Mouse (Mus musculus): ENCODE data around the gene Wrap53.
"Not testable (repeated sequence)": the region's sequence is repeated elsewhere in the genome, so short reads cannot be mapped to it uniquely, and the experiment has no call there.

The Wrap53 gene

DNA sequence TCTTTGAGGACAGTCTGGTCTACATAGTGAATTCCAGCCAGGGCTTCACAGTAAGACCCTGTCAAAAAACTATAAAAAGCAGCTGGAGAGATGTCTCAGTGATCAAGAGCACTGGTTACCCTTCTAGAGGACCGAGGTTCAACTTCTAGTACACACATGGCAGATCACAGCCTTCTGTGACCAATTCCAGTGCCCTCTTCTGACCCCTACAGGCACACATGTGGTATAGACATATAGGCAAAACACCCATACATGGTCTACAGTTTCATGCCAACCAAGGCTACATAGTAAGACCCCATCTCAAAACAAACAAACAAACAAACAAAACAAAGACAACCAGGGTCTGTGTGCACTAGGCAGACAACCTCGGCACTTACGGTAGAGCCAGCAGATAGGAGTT lies 4.8 kb downstream of the Wrap53 start:
- no peak for DNase-seq (ENCODE audit: extremely low spot score, low read depth, low spot score)

DNA sequence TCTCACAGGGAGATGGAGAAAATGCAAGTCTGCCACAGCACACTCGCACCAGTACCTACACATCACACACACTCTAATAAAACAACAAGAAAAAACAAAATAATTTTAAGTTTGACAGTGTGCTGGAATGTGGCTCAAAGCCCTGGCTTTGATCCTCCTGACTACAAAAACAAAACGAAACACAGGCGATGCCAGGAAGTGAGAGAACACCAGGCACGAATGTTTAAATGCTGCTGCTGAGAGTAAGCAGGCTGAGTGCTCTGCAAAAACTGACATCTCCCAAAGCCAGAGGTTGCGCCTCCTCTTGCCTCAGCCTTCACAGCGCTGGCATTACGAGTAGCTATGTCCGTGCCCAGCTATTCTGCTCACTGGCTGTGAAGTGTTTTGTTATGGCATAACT lies 14.9 kb downstream of the Wrap53 start:
- no peak for DNase-seq (ENCODE audit: extremely low spot score, low read depth, low spot score)

DNA sequence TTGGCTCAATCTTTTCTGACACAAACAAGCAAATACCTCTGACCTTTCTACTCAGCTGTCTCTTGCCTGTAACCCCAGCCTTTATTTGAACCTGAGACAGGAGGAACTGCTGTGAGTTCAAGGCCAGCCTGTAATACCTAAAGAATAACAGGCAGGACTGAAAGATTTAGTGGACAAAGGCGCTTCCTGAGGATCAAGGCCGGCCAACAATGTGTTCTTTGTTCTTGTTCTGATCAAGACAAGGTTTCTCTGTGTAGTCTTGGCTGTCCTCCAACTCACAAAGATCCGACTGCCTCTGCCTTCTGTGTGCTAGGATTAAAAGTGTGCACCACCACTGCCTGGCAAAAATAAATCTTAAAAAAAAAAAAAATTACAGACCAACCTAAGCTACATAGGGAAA lies 15.7 kb downstream of the Wrap53 start:
- DNase-seq (ENCODE audit: extremely low spot score, low read depth, low spot score), result no peak

DNA sequence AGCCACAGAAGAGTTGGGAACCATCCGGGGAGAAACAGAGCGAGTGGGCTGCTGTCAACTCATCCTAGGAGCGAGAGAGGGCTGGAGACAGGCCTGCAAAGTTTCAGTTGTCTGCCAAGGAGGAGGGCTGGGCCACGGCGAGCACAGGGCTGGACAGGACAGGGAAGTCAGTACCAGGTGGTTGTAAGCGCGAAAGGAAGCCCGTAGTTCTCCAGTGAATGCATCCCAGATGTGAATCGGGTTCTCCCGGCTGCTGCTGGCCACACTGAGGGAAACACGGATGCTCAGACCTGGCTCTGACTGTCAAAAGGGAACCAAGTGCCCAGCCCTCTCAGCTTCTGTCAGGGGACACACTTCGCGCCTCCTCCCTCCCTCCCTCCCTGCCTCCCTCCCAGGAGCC lies 16.7 kb downstream of the Wrap53 start:
- DNase-seq (ENCODE audit: extremely low spot score, low read depth, low spot score), result no peak

DNA sequence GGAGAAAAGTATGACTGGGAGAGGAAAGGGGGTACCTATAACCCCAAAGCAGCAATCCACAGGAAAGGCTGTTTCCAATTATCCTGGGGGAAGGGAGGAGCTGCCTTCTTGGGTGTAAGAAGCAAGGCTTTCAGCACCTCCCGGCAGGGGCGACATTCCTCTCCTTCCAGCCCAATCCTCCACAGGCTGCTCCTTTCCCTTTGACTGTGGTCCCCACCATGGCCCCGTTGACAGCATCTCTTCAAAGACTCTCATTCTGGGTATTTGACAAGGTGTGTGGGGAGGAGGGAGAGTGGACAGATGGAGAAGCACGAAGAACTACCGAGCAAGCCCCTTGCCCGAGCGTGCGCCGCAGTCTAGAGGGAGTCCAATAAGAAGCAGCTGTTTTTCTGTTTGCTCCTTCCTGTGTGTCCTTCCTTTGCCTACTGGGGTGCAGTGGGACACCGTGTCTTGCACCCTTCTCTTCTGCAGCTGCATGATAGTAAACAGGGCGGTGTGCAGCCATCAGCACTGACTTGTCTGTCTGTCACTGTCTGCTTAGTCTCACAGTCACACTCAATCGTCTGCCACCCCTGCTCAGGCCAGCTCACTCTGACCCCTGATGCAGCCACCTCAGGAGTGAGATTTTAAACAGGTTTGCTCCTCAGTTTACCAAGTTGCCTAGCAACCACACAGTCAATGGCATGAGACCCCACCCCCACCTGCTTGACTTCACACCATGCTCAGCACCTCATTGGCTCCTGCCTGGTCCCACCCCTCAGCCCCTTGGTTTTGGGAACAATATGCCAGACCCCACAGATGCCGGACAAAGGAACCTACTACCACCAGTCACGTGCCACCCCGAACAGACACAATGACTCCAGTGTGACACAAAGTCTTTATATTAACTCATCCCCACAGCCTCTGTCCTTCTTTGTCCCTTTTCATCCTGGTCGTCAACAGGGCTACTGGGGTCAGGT lies 18.9 kb downstream of the Wrap53 start:
- DNase-seq (ENCODE audit: extremely low spot score, low read depth, low spot score), result no peak

DNA sequence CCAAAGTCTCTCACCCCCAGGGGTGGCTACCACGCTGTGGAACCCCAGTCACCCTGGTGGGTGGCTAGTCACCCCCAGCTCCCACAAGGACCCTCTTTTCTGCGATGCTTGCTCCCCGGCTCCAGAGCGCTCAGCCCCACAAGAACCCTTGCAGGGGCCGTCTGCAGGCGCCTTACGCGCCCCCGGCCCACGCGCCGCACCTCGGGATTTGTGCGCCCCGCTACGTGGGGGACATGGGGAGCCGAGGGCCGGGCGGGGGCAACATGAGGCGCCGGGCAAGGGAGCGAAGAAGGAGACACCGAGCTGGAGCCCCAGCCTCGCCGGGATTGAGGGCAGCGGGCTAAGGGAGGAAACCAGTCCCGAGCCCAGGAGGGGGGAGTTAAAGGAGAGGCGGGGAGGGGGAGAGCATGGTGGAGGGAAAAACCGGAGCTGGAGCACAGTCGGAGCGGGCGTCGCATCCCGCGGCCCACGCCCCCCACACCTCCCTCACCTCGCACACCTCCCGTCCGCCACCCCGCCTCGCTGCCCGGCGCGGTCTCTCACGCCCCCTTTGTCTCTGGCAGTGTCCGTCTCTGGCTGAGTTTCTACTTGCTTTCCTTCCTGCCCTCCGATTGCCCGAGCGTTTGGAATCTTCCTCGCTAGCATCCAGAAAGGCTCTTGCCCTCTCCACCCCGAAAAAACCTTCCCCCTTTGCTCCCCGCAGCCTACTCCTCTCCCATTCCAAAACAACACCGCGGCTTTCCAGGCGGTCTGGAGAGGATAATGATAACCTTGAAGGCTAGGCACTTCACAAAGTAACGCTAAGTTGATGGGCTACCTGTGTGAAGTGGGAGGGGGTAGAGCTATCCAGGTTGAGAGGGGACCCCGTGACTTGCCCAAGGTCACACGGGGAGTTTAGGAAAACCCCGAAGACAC lies 19.9 kb downstream of the Wrap53 start, which contains the start of gene Efnb3:
Efnb3 (minus strand) TSS at position 355 of the 915 bp plus-strand sequence.
- DNase-seq (ENCODE audit: extremely low spot score, low read depth, low spot score), result no peak

DNA sequence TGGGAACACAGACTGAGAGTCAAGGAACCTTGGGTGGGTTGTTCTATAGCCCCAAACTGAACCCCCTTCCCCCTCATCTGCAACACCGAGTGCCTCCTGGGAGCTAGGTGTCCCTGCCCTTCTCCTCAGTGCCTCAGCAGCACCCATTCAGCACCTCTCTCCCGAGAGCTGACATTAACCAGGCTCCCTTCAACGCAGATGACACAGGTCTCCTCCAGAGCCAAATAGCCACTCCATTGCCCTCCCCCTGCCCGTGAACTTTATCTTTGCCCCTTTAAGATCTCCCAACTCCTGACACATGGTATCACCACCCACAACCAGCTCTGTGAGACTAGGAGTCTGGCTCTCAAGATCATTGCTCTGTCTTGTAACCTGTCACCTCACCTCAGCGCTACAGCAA lies 20.9 kb downstream of the Wrap53 start:
- DNase-seq (ENCODE audit: extremely low spot score, low read depth, low spot score), result no peak

DNA sequence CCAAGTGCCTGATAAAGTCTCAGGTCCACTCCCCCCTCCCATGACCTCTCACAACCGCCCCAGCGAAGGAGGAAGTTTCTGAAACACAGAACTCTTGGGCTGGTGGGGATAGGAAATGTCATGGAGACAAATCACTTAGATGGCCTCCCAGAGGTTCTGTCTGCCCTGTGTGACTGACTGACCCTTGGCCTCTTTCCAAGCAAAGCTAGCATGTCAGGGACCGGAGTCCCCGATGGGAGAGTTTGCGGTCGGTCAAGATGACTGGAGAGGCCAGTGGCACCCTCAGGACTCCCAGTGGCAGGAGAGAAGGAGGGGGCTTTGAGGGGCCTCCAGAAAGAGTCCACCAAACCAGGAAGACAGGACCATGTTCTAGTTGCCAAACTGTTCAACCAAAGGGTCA lies 21.3 kb downstream of the Wrap53 start:
- DNase-seq (ENCODE audit: extremely low spot score, low read depth, low spot score), result no peak

DNA sequence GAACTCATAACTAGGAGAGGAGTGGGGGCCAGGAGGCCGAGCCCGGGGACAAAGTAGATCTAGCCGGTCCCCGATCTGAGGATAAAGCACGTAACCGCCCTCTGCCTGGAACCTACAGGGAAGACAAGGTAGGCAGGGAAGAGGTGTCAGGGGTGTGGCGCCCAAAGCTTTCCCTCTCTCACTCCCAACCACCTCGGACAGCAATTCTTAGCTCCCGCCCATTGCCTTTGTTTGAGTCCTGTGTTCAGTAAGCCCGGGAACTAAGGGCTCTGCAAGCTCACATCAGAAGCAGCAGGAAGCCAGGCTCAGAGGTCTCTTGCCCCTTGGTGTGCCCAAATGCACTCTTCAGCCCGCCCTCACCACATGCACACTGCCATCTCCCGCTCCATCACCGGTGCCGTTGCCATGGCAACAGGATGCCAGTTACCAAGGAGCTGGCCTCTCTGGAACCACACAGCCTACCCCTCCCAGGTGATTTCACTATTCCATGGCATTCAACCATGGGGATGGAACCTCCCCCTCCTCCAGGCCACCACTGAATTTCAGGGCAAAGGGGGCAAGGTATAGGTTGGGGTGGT lies 22.6 kb downstream of the Wrap53 start:
- no peak for DNase-seq (ENCODE audit: extremely low spot score, low read depth, low spot score)

DNA sequence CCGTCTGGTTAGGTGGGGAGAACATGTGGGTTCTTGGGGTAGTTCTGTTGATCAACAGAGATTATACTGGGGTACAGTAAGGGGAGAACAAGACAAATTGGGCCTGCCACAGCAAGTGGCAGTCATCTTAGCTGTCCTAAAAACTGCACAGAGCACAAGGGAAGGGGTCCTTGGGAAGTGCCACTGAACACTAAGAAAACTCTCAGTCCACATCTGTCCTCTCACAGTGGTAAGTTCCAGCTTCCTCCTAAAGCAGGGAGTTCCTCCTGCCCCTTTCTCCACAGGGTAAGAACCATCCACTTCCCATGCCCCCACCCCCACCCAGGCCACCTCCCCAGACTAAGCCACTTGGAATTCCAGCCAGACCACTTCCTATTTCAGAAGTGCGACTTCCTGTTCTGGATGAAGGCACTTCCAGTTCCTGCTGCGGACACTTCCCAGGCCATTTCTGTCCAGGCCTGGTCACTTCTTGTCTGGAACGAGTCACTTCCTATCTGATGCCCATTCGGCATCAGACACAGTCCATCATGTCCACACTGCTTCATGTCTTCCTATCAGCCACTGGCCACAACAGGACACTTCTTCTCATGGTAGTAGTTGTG lies 25.4 kb downstream of the Wrap53 start:
- DNase-seq (ENCODE audit: extremely low spot score, low read depth, low spot score), result no peak

DNA sequence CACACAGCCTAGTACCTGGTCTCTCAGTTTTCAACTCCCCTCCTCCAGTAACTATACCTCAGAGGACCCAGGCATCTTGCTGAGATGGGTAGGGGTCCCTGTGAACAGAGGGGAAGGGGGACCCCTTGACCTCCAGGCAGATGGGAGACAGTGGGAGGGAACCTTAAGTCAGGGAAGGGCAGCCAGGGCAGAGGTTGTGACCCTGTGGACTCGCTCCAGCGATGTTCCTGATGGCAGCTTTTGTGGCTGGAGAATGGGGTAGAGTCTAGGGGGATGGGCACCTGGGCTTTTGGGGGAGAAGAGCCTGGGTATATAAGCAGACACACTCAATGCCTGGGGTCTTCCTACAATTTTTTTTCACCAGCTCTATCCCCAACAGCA lies 26.7 kb downstream of the Wrap53 start:
- no peak for DNase-seq (ENCODE audit: extremely low spot score, low read depth, low spot score)

DNA sequence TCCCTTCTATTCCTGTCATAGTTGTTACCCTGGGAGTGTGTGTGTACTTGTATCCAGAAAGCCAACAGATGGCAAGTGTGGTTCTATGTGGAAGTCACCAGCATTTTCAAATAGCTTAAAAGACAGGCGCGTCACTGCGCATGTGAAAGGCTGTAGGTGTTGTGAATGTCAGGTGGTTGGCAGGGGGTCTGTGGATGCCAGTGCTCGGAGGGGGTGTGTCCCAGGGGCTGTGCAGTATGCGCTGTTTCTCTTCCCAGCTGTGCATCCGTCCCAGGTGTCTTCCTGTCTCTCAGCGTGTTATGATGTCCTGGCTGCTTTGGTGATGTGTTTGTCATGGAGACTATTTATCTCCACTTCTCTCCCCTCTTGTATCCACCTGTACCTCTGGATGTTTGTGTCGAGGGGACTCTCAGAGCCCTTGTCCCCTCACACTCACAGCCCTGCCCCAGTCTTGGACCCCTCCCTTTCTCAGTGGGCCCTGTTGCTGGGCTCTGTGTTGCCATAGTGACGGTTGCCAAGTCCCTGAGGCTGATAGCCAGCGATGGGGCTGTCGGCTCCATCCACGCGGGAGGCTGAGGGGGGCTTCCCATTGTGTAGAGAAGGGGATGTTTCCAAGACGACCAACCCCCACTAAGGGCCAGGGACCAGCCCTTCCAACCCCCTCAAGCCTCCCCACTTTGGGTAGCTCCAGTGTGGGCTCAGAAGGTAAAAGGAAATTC lies 27.3 kb downstream of the Wrap53 start:
- no peak for DNase-seq (ENCODE audit: extremely low spot score, low read depth, low spot score)

DNA sequence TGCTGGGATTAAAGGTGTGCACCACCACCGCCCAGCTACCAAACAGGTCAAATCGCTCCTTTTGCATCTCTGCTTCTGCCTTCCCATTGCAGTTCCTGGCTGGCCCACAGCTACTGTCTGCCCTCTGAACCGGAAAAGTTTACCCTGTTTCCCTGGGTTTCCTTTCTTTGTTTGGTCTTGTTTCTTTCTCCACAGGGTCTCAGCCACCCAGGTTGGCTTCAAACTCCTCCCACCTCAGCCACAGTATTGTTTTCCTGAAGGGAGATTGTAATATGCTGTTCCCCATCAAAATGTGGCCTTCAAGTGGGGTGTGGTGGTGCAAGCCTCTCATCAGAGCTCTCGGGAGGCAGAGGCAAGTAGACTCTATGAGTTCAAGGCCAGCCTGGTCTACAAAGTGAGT lies 28.7 kb downstream of the Wrap53 start:
- DNase-seq (ENCODE audit: extremely low spot score, low read depth, low spot score), result no peak

DNA sequence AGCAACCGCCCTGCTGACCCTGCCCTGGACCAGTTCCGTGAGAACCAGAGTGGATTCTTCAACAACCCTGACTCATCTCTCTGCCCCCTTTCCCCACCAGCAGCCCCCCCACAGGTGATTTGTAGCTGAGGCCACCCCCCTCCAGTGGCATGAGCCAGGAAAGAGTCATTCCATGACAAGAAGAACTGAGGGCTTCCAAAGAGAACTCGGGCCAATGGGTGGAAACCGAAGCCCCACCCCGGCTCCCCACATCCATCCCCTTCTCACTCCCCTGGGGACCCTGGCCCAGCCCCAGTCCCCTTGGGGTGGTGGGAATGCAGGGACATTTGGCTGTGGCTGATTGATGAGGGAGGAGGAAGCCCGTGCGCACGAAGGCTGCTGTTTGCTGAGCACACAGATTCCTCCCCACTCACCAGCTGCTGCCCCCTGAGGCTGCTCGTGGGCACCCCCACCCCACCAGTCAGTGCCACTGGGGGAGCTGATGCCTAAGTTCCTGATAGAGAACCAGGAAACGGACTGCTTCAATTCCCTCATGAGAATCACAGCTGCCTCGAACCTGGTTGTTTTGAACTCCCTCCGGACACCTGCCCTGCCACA lies 30.9 kb downstream of the Wrap53 start, which contains the start of gene Dnah2:
Dnah2 (minus strand) TSS at position 51 of the 597 bp plus-strand sequence.
- no peak for DNase-seq (ENCODE audit: extremely low spot score, low read depth, low spot score)

DNA sequence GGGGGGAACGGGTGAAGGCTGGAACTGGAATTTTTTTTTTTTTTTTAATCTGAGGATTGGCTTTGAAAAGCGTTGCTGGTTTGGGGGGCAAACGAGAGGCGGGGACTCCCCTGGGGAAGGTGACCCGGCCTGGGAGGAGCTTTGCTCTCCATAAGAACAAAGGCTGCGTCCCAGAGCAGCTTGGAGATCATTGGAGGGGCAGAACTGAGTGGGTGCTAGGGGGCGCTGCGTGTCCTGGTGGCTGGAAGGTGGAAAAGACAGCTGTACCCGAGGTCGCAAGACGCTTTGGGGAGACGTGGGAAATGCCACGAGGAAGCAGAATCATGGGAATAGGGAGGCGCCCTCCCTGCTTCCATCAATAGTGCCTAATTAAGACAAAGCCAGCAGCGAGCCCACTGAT lies 33.0 kb downstream of the Wrap53 start:
- DNase-seq (ENCODE audit: extremely low spot score, low read depth, low spot score), result no peak

DNA sequence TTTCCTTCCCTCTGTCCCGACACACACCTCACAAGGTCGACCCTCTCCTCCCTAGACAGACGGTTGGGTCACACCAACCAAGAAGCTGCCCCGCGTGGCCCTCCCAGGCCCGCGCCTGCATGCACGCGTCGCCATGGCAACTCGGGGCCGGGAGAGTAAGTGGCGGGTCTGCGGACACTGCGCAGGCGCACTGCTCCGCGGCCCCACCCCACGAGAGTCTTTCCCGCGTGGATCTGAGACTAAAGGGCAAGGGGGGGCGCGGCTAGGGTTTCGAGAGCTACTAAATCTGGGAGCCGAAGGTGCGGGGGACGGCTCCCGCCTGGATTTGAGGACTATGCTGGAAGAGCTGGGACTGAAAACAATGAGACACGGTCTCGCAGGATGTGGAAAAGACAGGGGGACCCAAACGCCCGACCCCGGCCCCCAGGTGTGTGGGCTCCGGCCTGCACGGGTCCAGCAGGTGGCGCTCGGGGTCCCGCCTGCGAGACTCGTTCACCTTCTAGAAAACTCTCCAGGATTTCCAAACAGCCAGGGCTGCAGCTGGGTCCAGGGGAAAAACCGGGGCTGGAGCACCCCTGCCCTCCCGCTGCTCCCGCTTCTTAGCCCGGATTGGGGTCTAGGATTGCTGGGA lies 33.5 kb downstream of the Wrap53 start:
- DNase-seq (ENCODE audit: extremely low spot score, low read depth, low spot score), result no peak

DNA sequence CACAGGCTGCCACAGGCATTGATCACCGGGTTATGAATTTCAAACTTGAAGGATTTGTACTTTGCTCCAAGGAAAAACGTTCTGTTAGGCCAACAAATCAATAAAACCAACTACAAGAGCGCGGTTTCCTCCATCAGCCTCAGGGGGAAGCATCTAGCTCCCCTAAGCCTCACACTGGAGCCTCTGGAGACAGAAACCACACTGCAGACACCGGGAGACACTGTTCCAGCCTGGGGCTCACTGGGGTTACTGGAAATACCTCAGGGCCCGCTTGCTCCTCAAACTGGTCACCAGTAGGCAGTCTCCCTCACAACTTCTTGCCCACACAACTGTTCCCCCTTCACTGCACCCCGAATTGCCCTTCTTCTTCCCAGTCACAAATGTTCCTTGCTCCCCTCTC lies 34.1 kb downstream of the Wrap53 start:
- no peak for DNase-seq (ENCODE audit: extremely low spot score, low read depth, low spot score)

DNA sequence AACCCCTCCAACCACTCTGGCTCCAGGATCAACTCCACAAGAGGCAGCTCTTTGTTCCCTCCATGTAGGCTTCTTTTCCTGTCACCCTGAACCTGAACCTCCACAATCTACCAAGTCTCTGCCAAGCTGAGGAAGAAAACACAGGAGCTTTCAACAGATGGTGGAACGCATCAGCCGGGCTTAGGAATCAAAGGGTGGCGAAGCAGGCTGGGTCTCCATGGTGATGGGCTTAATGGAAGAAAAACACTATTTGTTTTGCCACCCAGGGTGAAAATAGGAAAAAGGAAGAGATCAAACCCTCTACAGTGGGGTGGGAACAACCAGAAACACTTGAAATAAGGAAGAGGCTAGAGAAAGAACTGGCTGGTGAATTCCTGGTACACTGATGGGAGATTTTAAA lies 36.5 kb downstream of the Wrap53 start:
- no peak for DNase-seq (ENCODE audit: extremely low spot score, low read depth, low spot score)

DNA sequence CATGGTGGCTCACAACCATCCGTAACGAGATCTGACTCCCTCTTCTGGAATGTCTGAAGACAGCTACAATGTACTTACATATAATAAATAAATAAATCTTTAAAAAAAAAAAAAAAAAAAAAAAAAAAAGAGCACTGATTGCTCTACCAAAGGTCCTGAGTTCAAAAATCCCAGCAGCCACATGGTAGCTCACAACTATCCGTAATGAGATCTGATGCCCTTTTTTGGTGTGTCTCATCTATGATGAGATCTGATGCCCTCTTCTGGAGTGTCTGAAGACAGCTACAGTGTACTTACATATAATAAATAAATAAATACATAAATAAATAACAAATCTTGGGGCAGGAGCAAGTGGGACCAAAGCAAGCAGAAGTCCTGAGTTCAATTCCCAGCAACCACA lies 38.3 kb downstream of the Wrap53 start:
- not testable (repeated sequence) for DNase-seq (ENCODE audit: extremely low spot score, low read depth, low spot score)

Data from hindlimb bud, embryonic 11.5 days (tissue).